Mouse (Mus musculus): ENCODE results near the gene Tmem199. TPM values are rescaled to one million over a fixed set of nuclear protein-coding genes. Genes with fewer than 3 reads are reported as not detected.

Tmem199 gene
- polyA plus RNA-seq (2014; fragmentation: Nextera tagmentation; extraction: Ambion mirVana), result 52.1 and 52.9 TPM in 2 replicates

- Histone ChIP-seq H3K27me3 (ENCODE audit: control insufficient read depth, insufficient read depth, low read length) (no peaks in the 10 kb centered on the region), H3K4me2 (replicated peaks; ENCODE audit: low read depth, low read length) (peak within 1 kb of the TSS; percentile 91), H3K27ac (ENCODE audit: low read length) (peak within 1 kb of the TSS; percentile 84; the same call in 1 of the 2 replicates), H3K4me3 (ENCODE audit: low read depth, low read length) (peak within 1 kb of the TSS; percentile 94), H3K4me1 (ENCODE audit: control insufficient read depth, insufficient read depth, low read length) (peaks cover 11% of the 10 kb centered on the region; the same call in 1 of the 2 replicates), H3K9ac (replicated peaks; ENCODE audit: low read depth, low read length) (peak within 1 kb of the TSS; percentile 95), H3K36me3 (ENCODE audit: control insufficient read depth, insufficient read depth, low read length) (peaks cover 29% of the 10 kb centered on the region), H3K9me3 (ENCODE audit: control insufficient read depth, low read depth, low read length) (no peaks in the 10 kb centered on the region)
- under 1% methylated on average over 61 of the region's 67 CpGs for WGBS
- ATAC-seq (ENCODE audit: insufficient number of reproducible peaks, insufficient read depth, low FRiP score, low read depth), result peak; percentile 96
Measured at GRCm38 (mm10) chr11:78512025-78512957, at the start of gene Tmem199, which contains the start of gene Poldip2. Gene Tmem199 (minus strand): TSS chr11:78512172. Gene Poldip2 (plus strand): TSS chr11:78512193.

- no peak overlapping the region for H3K4me2 ChIP-seq (replicated peaks; ENCODE audit: low read depth, low read length)
- H3K27ac ChIP-seq (ENCODE audit: low read length), result no peak overlapping the region
- WGBS, result 16% methylated on average over 4 of the region's 4 CpGs
- no peaks in the 10 kb centered on the region for H3K36me3 ChIP-seq (ENCODE audit: control insufficient read depth, insufficient read depth, low read length)
- no peaks in the 10 kb centered on the region for H3K27me3 ChIP-seq (ENCODE audit: control insufficient read depth, insufficient read depth, low read length)
- H3K9ac ChIP-seq (replicated peaks; ENCODE audit: low read depth, low read length), result no peak overlapping the region
- 0 out of 2 replicates have a peak, but pooled peaks have one; percentile 42 for ATAC-seq (ENCODE audit: insufficient number of reproducible peaks, insufficient read depth, low FRiP score, low read depth)
- no peaks in the 10 kb centered on the region for H3K9me3 ChIP-seq (ENCODE audit: control insufficient read depth, low read depth, low read length)
- no peak overlapping the region for H3K4me3 ChIP-seq (ENCODE audit: low read depth, low read length)
- no peaks in the 10 kb centered on the region for H3K4me1 ChIP-seq (ENCODE audit: control insufficient read depth, insufficient read depth, low read length)
Measured at GRCm38 (mm10) chr11:78560447-78560846, 48.5 kb upstream of the Tmem199 start.

GRCm38 (mm10) chr11:78557241-78557640, 45.3 kb upstream of the Tmem199 start:
- no peak for ATAC-seq (ENCODE audit: insufficient number of reproducible peaks, insufficient read depth, low FRiP score, low read depth)
- Histone ChIP-seq H3K27ac (ENCODE audit: low read length) (no peak overlapping the region), H3K27me3 (ENCODE audit: control insufficient read depth, insufficient read depth, low read length) (no peaks in the 10 kb centered on the region), H3K9ac (replicated peaks; ENCODE audit: low read depth, low read length) (no peak overlapping the region), H3K4me3 (ENCODE audit: low read depth, low read length) (no peak overlapping the region), H3K4me1 (ENCODE audit: control insufficient read depth, insufficient read depth, low read length) (no peaks in the 10 kb centered on the region), H3K36me3 (ENCODE audit: control insufficient read depth, insufficient read depth, low read length) (no peaks in the 10 kb centered on the region), H3K4me2 (replicated peaks; ENCODE audit: low read depth, low read length) (no peak overlapping the region), H3K9me3 (ENCODE audit: control insufficient read depth, low read depth, low read length) (no peaks in the 10 kb centered on the region; the same call in 1 of the 2 replicates)
- WGBS, result 61% methylated on average over 8 of the region's 8 CpGs

- no peaks in the 10 kb centered on the region for H3K36me3 ChIP-seq (ENCODE audit: control insufficient read depth, insufficient read depth, low read length)
- no peak for ATAC-seq (ENCODE audit: insufficient number of reproducible peaks, insufficient read depth, low FRiP score, low read depth)
- no peak overlapping the region for H3K9ac ChIP-seq (replicated peaks; ENCODE audit: low read depth, low read length)
- H3K9me3 ChIP-seq (ENCODE audit: control insufficient read depth, low read depth, low read length), result no peaks in the 10 kb centered on the region; the same call in 1 of the 2 replicates
- H3K27me3 ChIP-seq (ENCODE audit: control insufficient read depth, insufficient read depth, low read length), result no peaks in the 10 kb centered on the region
- 69% methylated on average over 4 of the region's 4 CpGs for WGBS
- H3K27ac ChIP-seq (ENCODE audit: low read length), result no peak overlapping the region
- no peaks in the 10 kb centered on the region for H3K4me1 ChIP-seq (ENCODE audit: control insufficient read depth, insufficient read depth, low read length)
- H3K4me2 ChIP-seq (replicated peaks; ENCODE audit: low read depth, low read length), result no peak overlapping the region
- H3K4me3 ChIP-seq (ENCODE audit: low read depth, low read length), result no peak overlapping the region
Measured at GRCm38 (mm10) chr11:78556070-78556469, 44.1 kb upstream of the Tmem199 start.

- no peaks in the 10 kb centered on the region for H3K27me3 ChIP-seq (ENCODE audit: control insufficient read depth, insufficient read depth, low read length)
- H3K4me1 ChIP-seq (ENCODE audit: control insufficient read depth, insufficient read depth, low read length), result no peaks in the 10 kb centered on the region
- no peaks in the 10 kb centered on the region; the same call in 1 of the 2 replicates for H3K9me3 ChIP-seq (ENCODE audit: control insufficient read depth, low read depth, low read length)
- no peak overlapping the region for H3K4me2 ChIP-seq (replicated peaks; ENCODE audit: low read depth, low read length)
- H3K27ac ChIP-seq (ENCODE audit: low read length), result peak overlapping the region; percentile 67; the same call in 1 of the 2 replicates
- 54% methylated on average over 3 of the region's 3 CpGs for WGBS
- no peak overlapping the region for H3K9ac ChIP-seq (replicated peaks; ENCODE audit: low read depth, low read length)
- H3K4me3 ChIP-seq (ENCODE audit: low read depth, low read length), result no peak overlapping the region
- ATAC-seq (ENCODE audit: insufficient number of reproducible peaks, insufficient read depth, low FRiP score, low read depth), result no peak
- no peaks in the 10 kb centered on the region for H3K36me3 ChIP-seq (ENCODE audit: control insufficient read depth, insufficient read depth, low read length)
Measured at GRCm38 (mm10) chr11:78555623-78556022, 43.7 kb upstream of the Tmem199 start.

- H3K36me3 ChIP-seq (ENCODE audit: control insufficient read depth, insufficient read depth, low read length), result no peaks in the 10 kb centered on the region
- H3K9ac ChIP-seq (replicated peaks; ENCODE audit: low read depth, low read length), result 0 out of 2 replicates have a peak overlapping the region, but pooled peaks have one; percentile 38
- H3K9me3 ChIP-seq (ENCODE audit: control insufficient read depth, low read depth, low read length), result no peaks in the 10 kb centered on the region; the same call in 1 of the 2 replicates
- 33% methylated on average over 6 of the region's 6 CpGs for WGBS
- no peaks in the 10 kb centered on the region for H3K27me3 ChIP-seq (ENCODE audit: control insufficient read depth, insufficient read depth, low read length)
- peak overlapping the region; percentile 65 for H3K4me3 ChIP-seq (ENCODE audit: low read depth, low read length)
- peak overlapping the region; percentile 72; the same call in 1 of the 2 replicates for H3K27ac ChIP-seq (ENCODE audit: low read length)
- 0 out of 2 replicates have a peak, but pooled peaks have one; percentile 8 for ATAC-seq (ENCODE audit: insufficient number of reproducible peaks, insufficient read depth, low FRiP score, low read depth)
- peaks cover 6% of the 10 kb centered on the region; the same call in 1 of the 2 replicates for H3K4me1 ChIP-seq (ENCODE audit: control insufficient read depth, insufficient read depth, low read length)
- H3K4me2 ChIP-seq (replicated peaks; ENCODE audit: low read depth, low read length), result peak overlapping the region; percentile 75
Measured at GRCm38 (mm10) chr11:78551059-78551398, 39.1 kb upstream of the Tmem199 start.

GRCm38 (mm10) chr11:78550168-78551058, 38.4 kb upstream of the Tmem199 start, which contains the start of gene Tmem97:
Gene Tmem97 (minus strand): TSS chr11:78550777.
- Histone ChIP-seq H3K4me3 (ENCODE audit: low read depth, low read length) (peak within 1 kb of the TSS; percentile 65), H3K27me3 (ENCODE audit: control insufficient read depth, insufficient read depth, low read length) (no peaks in the 10 kb centered on the region), H3K4me2 (replicated peaks; ENCODE audit: low read depth, low read length) (peak within 1 kb of the TSS; percentile 75), H3K9ac (replicated peaks; ENCODE audit: low read depth, low read length) (peak within 1 kb of the TSS; percentile 63), H3K36me3 (ENCODE audit: control insufficient read depth, insufficient read depth, low read length) (0 out of 2 replicates have a peak, but pooled peaks cover 3% of the 10 kb centered on the region), H3K27ac (ENCODE audit: low read length) (peak within 1 kb of the TSS; percentile 79), H3K9me3 (ENCODE audit: control insufficient read depth, low read depth, low read length) (no peaks in the 10 kb centered on the region; the same call in 1 of the 2 replicates), H3K4me1 (ENCODE audit: control insufficient read depth, insufficient read depth, low read length) (peaks cover 6% of the 10 kb centered on the region; the same call in 1 of the 2 replicates)
- WGBS, result under 1% methylated on average over 60 of the region's 60 CpGs
- ATAC-seq (ENCODE audit: insufficient number of reproducible peaks, insufficient read depth, low FRiP score, low read depth), result peak; percentile 100

Data from stomach, embryonic 14.5 days (tissue).